In the genomic region with DNA sequence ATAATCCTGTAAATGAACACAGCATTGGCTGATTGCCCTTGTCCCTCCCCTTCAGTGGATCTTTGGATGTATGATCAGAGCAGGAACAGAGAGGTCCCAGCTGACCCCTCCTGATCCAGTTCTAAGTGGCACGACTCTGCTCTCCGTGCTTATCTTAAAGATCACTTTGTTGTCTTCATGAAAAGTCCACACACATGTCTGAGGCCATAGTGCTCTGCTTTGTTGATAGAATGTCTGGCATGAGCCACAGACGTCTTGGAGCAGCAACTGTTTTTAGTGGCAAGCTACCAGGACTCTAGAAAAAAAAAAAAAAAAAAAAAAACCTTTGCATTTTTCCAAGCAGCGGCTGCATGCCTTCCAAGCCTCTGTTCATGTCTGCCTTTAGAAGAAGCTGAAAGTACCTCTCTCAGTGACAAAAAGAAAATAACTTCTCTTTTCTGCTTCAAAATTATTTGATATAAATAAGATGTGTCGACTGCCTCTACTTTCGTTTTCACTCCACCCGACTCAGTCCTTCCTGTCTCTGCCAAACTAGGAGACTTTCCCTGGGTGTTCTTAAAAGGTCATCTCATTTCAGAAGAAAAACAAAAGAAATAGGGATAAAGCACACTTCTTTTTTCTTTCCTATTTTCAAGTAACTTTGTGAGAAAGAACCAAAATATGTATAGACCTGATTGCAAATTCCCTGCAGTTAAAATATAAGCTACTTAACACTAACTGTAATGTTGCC, we compare ENCODE assay signal across 8 mouse cellular contexts.
DNase-seq lines count a peak whose midpoint lies in the region; ATAC-seq lines count a peak whose summit lies in the region.

No protein-coding gene starts in this region.

- WGBS in heart, embryonic 11.5 days (ENCODE audit: insufficient replicate concordance) = 21% methylated on average over 7 of the region's 7 CpGs

- H3K9me3 ChIP-seq in heart, embryonic 11.5 days (replicated peaks; ENCODE audit: control insufficient read depth, low read length) = no peaks in the 10 kb centered on the region

- peak overlapping the region; percentile 59 for H3K27ac ChIP-seq in heart, embryonic 11.5 days (ENCODE audit: low read depth, low read length)

- 0 out of 2 replicates have a peak, but pooled peaks have one; percentile 55 for ATAC-seq in heart, embryonic 11.5 days (replicated peaks; ENCODE audit: insufficient number of reproducible peaks, low FRiP score, low TSS enrichment)

- H3K4me2 ChIP-seq in heart, embryonic 11.5 days = peak overlapping the region; percentile 61

- no peaks in the 10 kb centered on the region for H3K36me3 ChIP-seq in heart, embryonic 11.5 days (ENCODE audit: control insufficient read depth, insufficient read depth, low read length)

- DNase-seq in A20 (ENCODE audit: low read depth, low spot score) (peak; percentile 79), MEL-GATA-1-ER (ENCODE audit: extremely low read depth, low read depth) (peak; percentile 46)
- peak; percentile 51 for DNase-seq in cerebellum, adult 9-11 months
- peak; percentile 36 to 49 for DNase-seq in kidney, postnatal 25 days
- peak; percentile 47 to 54 for DNase-seq in lung, adult 18-20 months
- peak; percentile 2 for DNase-seq in right cerebral cortex, postnatal 4 days
- no peak for DNase-seq in embryo, embryonic 11 days

- H3K4me1 ChIP-seq in heart, embryonic 11.5 days (ENCODE audit: control insufficient read depth, insufficient read depth, low read length) = 0 out of 2 replicates have a peak, but pooled peaks cover 3% of the 10 kb centered on the region

- H3K9ac ChIP-seq in heart, embryonic 11.5 days (ENCODE audit: low read depth, low read length) = peak overlapping the region; percentile 69

- no peaks in the 10 kb centered on the region for H3K27me3 ChIP-seq in heart, embryonic 11.5 days (ENCODE audit: control insufficient read depth, insufficient read depth, low read length)

- H3K4me3 ChIP-seq in heart, embryonic 11.5 days (ENCODE audit: low read depth, low read length) = peak overlapping the region; percentile 36
